In genomic region chr1:40903712-40904111, GRCm38 (mm10) we compare ENCODE assay signal across 33 mouse cellular contexts.
"Had no signal": no experiment of that assay in that cellular context is flagged by ENCODE, and none has a peak within 500 bp of the region (broad histone marks: within the 10 kb centered on the region; RNA-seq: fewer than 3 reads in every experiment).

No protein-coding gene starts in this region.

- ATAC-seq: hindbrain, embryonic 16.5 days; inflammation-experienced regulatory T-cells, adult 6 months; intestine, embryonic 15.5 days; intestine, embryonic 16.5 days; intestine, postnatal 0 days had no signal

- H3K27ac ChIP-seq: heart, embryonic 13.5 days; heart, embryonic 15.5 days; hindbrain, embryonic 10.5 days; hindbrain, embryonic 12.5 days; hindbrain, embryonic 13.5 days; hindbrain, embryonic 14.5 days; hindbrain, embryonic 15.5 days; intestine, embryonic 15.5 days; kidney, embryonic 15.5 days; kidney, postnatal 0 days; layer of hippocampus, adult 2 months; left cerebral cortex, adult 2 months had no signal

- DNase-seq: heart, postnatal 10 days; heart, postnatal 14 days; heart, postnatal 36 days; heart, postnatal 4 days; kidney, adult 11 months; kidney, adult 18-20 months; kidney, adult 2 months; kidney, adult 8-10 months; kidney, adult 9 months; kidney, postnatal 10 days; kidney, postnatal 14 days; kidney, postnatal 25 days; kidney, postnatal 36 days; kidney, postnatal 4 days; layer of hippocampus, adult 9-11 months; layer of hippocampus, postnatal 36 days had no signal

- H3K9ac ChIP-seq: heart, embryonic 12.5 days; heart, embryonic 13.5 days; heart, embryonic 15.5 days; hindbrain, embryonic 12.5 days; hindbrain, embryonic 13.5 days; hindbrain, embryonic 14.5 days; hindbrain, embryonic 15.5 days; intestine, embryonic 15.5 days; kidney, embryonic 15.5 days had no signal

- H3K4me3 ChIP-seq: heart, embryonic 12.5 days; heart, embryonic 13.5 days; heart, embryonic 15.5 days; hindbrain, embryonic 10.5 days; hindbrain, embryonic 12.5 days; hindbrain, embryonic 13.5 days; hindbrain, embryonic 15.5 days; intestine, embryonic 15.5 days; kidney, embryonic 15.5 days; layer of hippocampus, adult 2 months; left cerebral cortex, adult 2 months had no signal

- H3K4me1 ChIP-seq: heart, embryonic 12.5 days; heart, embryonic 13.5 days; heart, embryonic 15.5 days; hindbrain, embryonic 10.5 days; hindbrain, embryonic 12.5 days; hindbrain, embryonic 13.5 days; hindbrain, embryonic 15.5 days; intestine, embryonic 15.5 days; kidney, embryonic 15.5 days had no signal

- H3K9me3 ChIP-seq: heart, embryonic 12.5 days; heart, embryonic 13.5 days; heart, embryonic 15.5 days; hindbrain, embryonic 10.5 days; hindbrain, embryonic 12.5 days; hindbrain, embryonic 13.5 days; hindbrain, embryonic 15.5 days; intestine, embryonic 15.5 days; kidney, embryonic 15.5 days had no signal

- H3K36me3 ChIP-seq: heart, embryonic 12.5 days; heart, embryonic 13.5 days; heart, embryonic 15.5 days; hindbrain, embryonic 10.5 days; hindbrain, embryonic 12.5 days; hindbrain, embryonic 13.5 days; hindbrain, embryonic 15.5 days; intestine, embryonic 15.5 days; kidney, embryonic 15.5 days had no signal

- H3K27me3 ChIP-seq: heart, embryonic 12.5 days; heart, embryonic 13.5 days; heart, embryonic 15.5 days; hindbrain, embryonic 12.5 days; hindbrain, embryonic 13.5 days; hindbrain, embryonic 15.5 days; intestine, embryonic 15.5 days; kidney, embryonic 15.5 days had no signal

- H3K4me2 ChIP-seq: heart, embryonic 12.5 days; heart, embryonic 13.5 days; heart, embryonic 15.5 days; hindbrain, embryonic 12.5 days; hindbrain, embryonic 13.5 days; hindbrain, embryonic 14.5 days; hindbrain, embryonic 15.5 days; intestine, embryonic 15.5 days; kidney, embryonic 15.5 days had no signal
